Comparison of ENCODE assay signal across 8 mouse cellular contexts in the genomic region with DNA sequence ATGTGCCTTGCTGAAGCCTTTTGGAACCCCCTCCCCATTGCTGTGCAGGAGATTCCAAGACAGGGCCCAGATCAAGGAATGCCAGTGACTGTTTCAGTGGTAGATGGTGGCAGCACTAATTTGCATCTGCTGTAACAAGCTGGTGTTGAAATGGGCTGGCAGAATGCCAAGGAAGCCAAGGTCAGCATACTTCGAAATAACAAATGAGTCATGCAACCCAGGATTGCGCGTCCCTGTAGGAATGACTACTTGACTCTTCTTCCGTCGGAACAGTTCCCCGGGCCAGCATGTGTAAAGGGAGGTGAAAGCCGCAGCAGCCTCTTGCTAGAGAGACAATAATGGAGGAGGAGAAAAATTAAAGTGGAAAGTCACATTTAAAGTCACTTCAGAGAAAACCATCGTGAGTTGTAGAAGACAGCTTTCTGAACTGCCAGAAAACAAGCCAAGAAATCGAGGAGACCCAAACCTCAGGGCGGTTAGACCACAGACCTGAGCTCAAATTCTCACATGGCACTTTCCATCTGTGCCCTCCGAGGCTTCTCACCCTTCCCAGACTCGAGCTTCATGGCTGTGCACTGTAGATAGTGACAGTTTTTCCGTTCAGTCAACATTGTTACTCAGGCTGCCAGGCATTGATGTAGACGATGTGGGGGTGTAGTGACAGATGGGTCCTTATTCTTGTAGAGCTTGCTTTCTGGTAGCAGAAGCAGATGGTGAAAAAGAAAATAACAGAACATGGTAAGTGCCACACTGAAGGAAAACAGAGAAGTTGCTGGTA. TPM values are rescaled to one million over a fixed set of nuclear protein-coding genes. Genes with fewer than 3 reads are reported as not detected.
A peak's percentile ranks its signal among the peaks of the same experiment; 100 is the strongest.
DNase-seq lines count a peak whose midpoint lies in the region; ATAC-seq and TF ChIP-seq lines count a peak whose summit lies in the region.

No protein-coding gene starts in this region.

- peak overlapping the region; percentile 51 for H3K4me2 ChIP-seq in heart, embryonic 11.5 days
- no peak overlapping the region for H3K4me2 ChIP-seq in kidney, postnatal 0 days (ENCODE audit: low read length)
- H3K4me2 ChIP-seq in liver, embryonic 15.5 days = peak overlapping the region; percentile 42
- H3K4me2 ChIP-seq in neural tube, embryonic 14.5 days (ENCODE audit: low read depth, low read length) = no peak overlapping the region

- H3K27me3 ChIP-seq in C2C12 (ENCODE audit: control insufficient read depth, insufficient read depth, insufficient read length) = no peaks in the 10 kb centered on the region
- no peaks in the 10 kb centered on the region for H3K27me3 ChIP-seq in heart, embryonic 11.5 days (ENCODE audit: control insufficient read depth, insufficient read depth, low read length)
- H3K27me3 ChIP-seq in kidney, postnatal 0 days (ENCODE audit: insufficient read depth, low read length) = no peaks in the 10 kb centered on the region
- no peaks in the 10 kb centered on the region for H3K27me3 ChIP-seq in liver, embryonic 15.5 days
- H3K27me3 ChIP-seq in neural tube, embryonic 14.5 days (ENCODE audit: control insufficient read depth, insufficient read depth, low read length) = no peaks in the 10 kb centered on the region

- 32% methylated on average over 14 of the region's 14 CpGs for whole genome bisulfite sequencing in heart, embryonic 11.5 days (ENCODE audit: insufficient replicate concordance)
- WGBS in kidney, postnatal 0 days = 42% methylated on average over 14 of the region's 14 CpGs
- 13% methylated on average over 14 of the region's 14 CpGs for WGBS in liver, embryonic 15.5 days (ENCODE audit: insufficient replicate concordance)
- 40% methylated on average over 14 of the region's 14 CpGs for WGBS in neural tube, embryonic 14.5 days

- no peak overlapping the region for H3ac ChIP-seq in C2C12 (ENCODE audit: control insufficient read depth, insufficient read length, low read depth)

- peaks cover 2% of the 10 kb centered on the region for H3K79me3 ChIP-seq in C2C12 (ENCODE audit: low read depth)

- H3K4me3 ChIP-seq in C2C12 (ENCODE audit: insufficient read depth, poor library complexity, severe bottlenecking) = no peak overlapping the region
- no peak overlapping the region for H3K4me3 ChIP-seq in heart, embryonic 11.5 days (ENCODE audit: low read depth, low read length)
- no peak overlapping the region for H3K4me3 ChIP-seq in kidney, postnatal 0 days (replicated peaks; ENCODE audit: low read depth, low read length)
- H3K4me3 ChIP-seq in liver, embryonic 15.5 days (replicated peaks) = no peak overlapping the region
- no peak overlapping the region for H3K4me3 ChIP-seq in neural tube, embryonic 14.5 days (ENCODE audit: low read depth, low read length)

- H3K9ac ChIP-seq in heart, embryonic 11.5 days (ENCODE audit: low read depth, low read length) = peak overlapping the region; percentile 43
- H3K9ac ChIP-seq in kidney, postnatal 0 days (ENCODE audit: low read depth, low read length) = no peak overlapping the region
- H3K9ac ChIP-seq in liver, embryonic 15.5 days = 0 out of 2 replicates have a peak overlapping the region, but pooled peaks have one; percentile 4
- H3K9ac ChIP-seq in neural tube, embryonic 14.5 days (replicated peaks; ENCODE audit: low read depth, low read length) = no peak overlapping the region

- no peaks in the 10 kb centered on the region for H3K36me3 ChIP-seq in C2C12 (ENCODE audit: control insufficient read depth, insufficient read depth)
- no peaks in the 10 kb centered on the region for H3K36me3 ChIP-seq in heart, embryonic 11.5 days (ENCODE audit: control insufficient read depth, insufficient read depth, low read length)
- no peaks in the 10 kb centered on the region for H3K36me3 ChIP-seq in kidney, postnatal 0 days (ENCODE audit: insufficient read depth, low read length)
- H3K36me3 ChIP-seq in liver, embryonic 15.5 days (replicated peaks) = 0 out of 2 replicates have a peak, but pooled peaks cover 7% of the 10 kb centered on the region
- no peaks in the 10 kb centered on the region for H3K36me3 ChIP-seq in neural tube, embryonic 14.5 days (ENCODE audit: control insufficient read depth, insufficient read depth, low read length)

- DNase-seq in adrenal gland, adult 2 months = peak; percentile 97
- peak; percentile 78 for DNase-seq in kidney, postnatal 0 days (ENCODE audit: low spot score)
- DNase-seq in thymus, adult 18-20 months = peak; percentile 37 to 52

- peak; percentile 90 for ATAC-seq in erythroblast, adult 5-6 weeks (replicated peaks; ENCODE audit: low FRiP score, poor library complexity, severe bottlenecking)
- peak; percentile 77 for ATAC-seq in heart, embryonic 11.5 days (replicated peaks; ENCODE audit: insufficient number of reproducible peaks, low FRiP score, low TSS enrichment)
- ATAC-seq in kidney, postnatal 0 days (replicated peaks; ENCODE audit: low FRiP score, low read depth) = peak; percentile 85
- ATAC-seq in liver, embryonic 15.5 days (ENCODE audit: insufficient read depth) = peak; percentile 87
- peak; percentile 70 for ATAC-seq in neural tube, embryonic 14.5 days (ENCODE audit: low read depth)

- peaks cover 39% of the 10 kb centered on the region for H3K4me1 ChIP-seq in heart, embryonic 11.5 days (ENCODE audit: control insufficient read depth, insufficient read depth, low read length)
- H3K4me1 ChIP-seq in kidney, postnatal 0 days (replicated peaks; ENCODE audit: insufficient read depth, low read length) = no peaks in the 10 kb centered on the region
- H3K4me1 ChIP-seq in liver, embryonic 15.5 days (replicated peaks) = peaks cover 32% of the 10 kb centered on the region
- H3K4me1 ChIP-seq in neural tube, embryonic 14.5 days (ENCODE audit: control insufficient read depth, insufficient read depth, low read length) = peaks cover 5% of the 10 kb centered on the region; the same call in 1 of the 2 replicates

- peak overlapping the region; percentile 90 for H3K27ac ChIP-seq in heart, embryonic 11.5 days (ENCODE audit: low read depth, low read length)
- peak overlapping the region; percentile 43; the same call in 1 of the 2 replicates for H3K27ac ChIP-seq in kidney, postnatal 0 days
- H3K27ac ChIP-seq in liver, embryonic 15.5 days (replicated peaks) = peak overlapping the region; percentile 73
- H3K27ac ChIP-seq in neural tube, embryonic 14.5 days (ENCODE audit: low read depth, low read length) = no peak overlapping the region

- TF ChIP-seq CTCF in C2C12 (IDR thresholded peaks at IDR 0.05; ENCODE audit: control insufficient read depth, insufficient read depth, insufficient read length) = no peak
- TF ChIP-seq CTCF in kidney, postnatal 0 days (IDR thresholded peaks at IDR 0.05; ENCODE audit: low read depth) = no peak

- peaks cover 4% of the 10 kb centered on the region for H3K79me2 ChIP-seq in C2C12 (ENCODE audit: control insufficient read depth, insufficient read depth)

- no peaks in the 10 kb centered on the region for H3K9me3 ChIP-seq in heart, embryonic 11.5 days (replicated peaks; ENCODE audit: control insufficient read depth, low read length)
- no peaks in the 10 kb centered on the region for H3K9me3 ChIP-seq in kidney, postnatal 0 days (replicated peaks; ENCODE audit: low read length)
- no peaks in the 10 kb centered on the region for H3K9me3 ChIP-seq in liver, embryonic 15.5 days (replicated peaks)
- H3K9me3 ChIP-seq in neural tube, embryonic 14.5 days (ENCODE audit: control insufficient read depth, low read length) = no peaks in the 10 kb centered on the region

TF ChIP-seq in C2C12, 6 proteins besides CTCF, POLR2A, EP300 and RAD21:
- TF ChIP-seq FOSL1 (IDR thresholded peaks at IDR 0.05; ENCODE audit: insufficient read depth, low read length, poor library complexity, severe bottlenecking) (no peak), CEBPB (IDR thresholded peaks at IDR 0.05; ENCODE audit: low read depth) (peak; percentile 86), MYOD1 (IDR thresholded peaks at IDR 0.05; ENCODE audit: control insufficient read depth, insufficient read length, low read depth) (peak; percentile 16), MYOG (IDR thresholded peaks at IDR 0.05; ENCODE audit: control insufficient read depth, extremely low read depth, insufficient read length) (no peak), MAX (IDR thresholded peaks at IDR 0.05) (no peak), USF1 (IDR thresholded peaks at IDR 0.05; ENCODE audit: low read depth) (no peak)

RNA-seq across cellular contexts. Expression of a gene that starts 20.6 kb away (rescaled TPM):
- polyA plus RNA-seq in C2C12 (2012; fragmentation: generic; extraction: Trizol) = 2.4 TPM
- total RNA-seq in adrenal gland, adult 2 months (2021) = 10 to 100 TPM; 76.0 to 81.3 TPM
- polyA plus RNA-seq in adrenal gland, adult 2 months (2012; rRNA removed) = 20.7 and 25.2 TPM in 2 replicates
- total RNA-seq in erythroblast, adult 5-6 weeks (2015; ENCODE audit: low replicate concordance) = 19.0 and 27.9 TPM in 2 replicates
- total RNA-seq in erythroblast, adult 5-6 weeks (2017; ENCODE audit: low replicate concordance) = 30.8 and 42.5 TPM in 2 replicates
- polyA plus RNA-seq in heart, embryonic 11.5 days (2014; fragmentation: Nextera tagmentation; extraction: Ambion mirVana) = 11.0 and 14.0 TPM in 2 replicates
- 4.7 TPM in 2 replicates for polyA plus RNA-seq in kidney, postnatal 0 days (2015; fragmentation: Nextera tagmentation; extraction: Ambion mirVana)
- polyA plus RNA-seq in liver, embryonic 15.5 days (2015; fragmentation: Nextera tagmentation; extraction: Ambion mirVana) = 4.2 and 5.5 TPM in 2 replicates
- 10.3 and 11.2 TPM in 2 replicates for polyA plus RNA-seq in neural tube, embryonic 14.5 days (2014; fragmentation: Nextera tagmentation; extraction: Ambion mirVana)

RNA-seq across cellular contexts. Expression of a gene that starts 48.0 kb away (rescaled TPM):
- polyA plus RNA-seq in C2C12 (2012; fragmentation: generic; extraction: Trizol) = 0.04 TPM
- not detected for total RNA-seq in adrenal gland, adult 2 months (2021)
- polyA plus RNA-seq in adrenal gland, adult 2 months (2012; rRNA removed) = not detected in 2 replicates
- not detected in 2 replicates for total RNA-seq in erythroblast, adult 5-6 weeks (2015; ENCODE audit: low replicate concordance)
- total RNA-seq in erythroblast, adult 5-6 weeks (2017; ENCODE audit: low replicate concordance) = 0.28 TPM in 1 of 2 replicates, not detected in the other
- 0.32 and 0.33 TPM in 2 replicates for polyA plus RNA-seq in heart, embryonic 11.5 days (2014; fragmentation: Nextera tagmentation; extraction: Ambion mirVana)
- 0.13 and 0.22 TPM in 2 replicates for polyA plus RNA-seq in kidney, postnatal 0 days (2015; fragmentation: Nextera tagmentation; extraction: Ambion mirVana)
- 0.05 and 0.13 TPM in 2 replicates for polyA plus RNA-seq in liver, embryonic 15.5 days (2015; fragmentation: Nextera tagmentation; extraction: Ambion mirVana)
- 0.42 and 0.72 TPM in 2 replicates for polyA plus RNA-seq in neural tube, embryonic 14.5 days (2014; fragmentation: Nextera tagmentation; extraction: Ambion mirVana)

Comparison
In these comparisons a context has a peak if more than half of its experiments do, and no peak if none do; other contexts are left out.
1. DNase-seq: peak in every context shown above with its lines; median percentile 97 in adrenal gland, adult 2 months; 78 in kidney, postnatal 0 days; 44 in thymus, adult 18-20 months.
2. H3K4me2 ChIP-seq: peak in heart, embryonic 11.5 days (single experiment) and liver, embryonic 15.5 days (single experiment); none in kidney, postnatal 0 days (single experiment) and neural tube, embryonic 14.5 days (single experiment).
3. H3K9ac ChIP-seq: peak in heart, embryonic 11.5 days (single experiment) and liver, embryonic 15.5 days (single experiment); none in kidney, postnatal 0 days (single experiment) and neural tube, embryonic 14.5 days (single experiment).
4. Peak in every context shown above with its lines, with median percentiles within 50 percentile points of each other: ATAC-seq.